11 mouse cellular contexts compared by ENCODE assay signal in genomic region chr5:123694468-123694867, GRCm38 (mm10). TPM values are rescaled to one million over a fixed set of nuclear protein-coding genes. Genes with fewer than 3 reads are reported as not detected.
DNase-seq lines count a peak whose midpoint lies in the region; ATAC-seq lines count a peak whose summit lies in the region.
"Had no signal": no experiment of that assay in that cellular context is flagged by ENCODE, and none has a peak within 500 bp of the region (broad histone marks: within the 10 kb centered on the region; RNA-seq: fewer than 3 reads in every experiment).

No protein-coding gene starts in this region.

- H3K27me3 ChIP-seq in heart, embryonic 11.5 days (ENCODE audit: control insufficient read depth, insufficient read depth, low read length), result no peaks in the 10 kb centered on the region
- H3K27me3 ChIP-seq in forebrain, embryonic 16.5 days (replicated peaks; ENCODE audit: control insufficient read depth, insufficient read depth, low read length), result no peaks in the 10 kb centered on the region

- ATAC-seq in heart, embryonic 11.5 days (replicated peaks; ENCODE audit: insufficient number of reproducible peaks, low FRiP score, low TSS enrichment), result no peak
- no peak for ATAC-seq in inflammation-experienced regulatory T-cells, adult 6 months
- ATAC-seq in forebrain, embryonic 16.5 days, result no peak

- WGBS in heart, embryonic 11.5 days (ENCODE audit: insufficient replicate concordance), result 59% methylated on average over 6 of the region's 6 CpGs
- WGBS in forebrain, embryonic 16.5 days, result 53% methylated on average over 6 of the region's 6 CpGs

- no peak overlapping the region for H3K4me2 ChIP-seq in heart, embryonic 11.5 days
- no peak overlapping the region for H3K4me2 ChIP-seq in forebrain, embryonic 16.5 days (ENCODE audit: low read length)
- H3K4me2 ChIP-seq: midbrain, embryonic 11.5 days had no signal

- H3K9me3 ChIP-seq in heart, embryonic 11.5 days (replicated peaks; ENCODE audit: control insufficient read depth, low read length), result no peaks in the 10 kb centered on the region
- no peaks in the 10 kb centered on the region for H3K9me3 ChIP-seq in forebrain, embryonic 16.5 days (ENCODE audit: control insufficient read depth, low read length)

- peak; percentile 47 to 78 for DNase-seq in adrenal gland, adult (ENCODE audit: inconsistent age in 2 of 2, low spot score in 1 of 2)
- DNase-seq in adrenal gland, adult 18-20 months (ENCODE audit: low spot score in 2 of 2), result no peak
- DNase-seq in adipocyte (ENCODE audit: low spot score), result peak; percentile 96
- DNase-seq in lung, postnatal 14 days, result peak; percentile 65
- DNase-seq in embryo, embryonic 10.5 days (ENCODE audit: low spot score), result no peak
- DNase-seq: right cerebral cortex, postnatal 14 days had no signal

- H3K4me3 ChIP-seq in heart, embryonic 11.5 days (ENCODE audit: low read depth, low read length), result no peak overlapping the region
- H3K4me3 ChIP-seq in forebrain, embryonic 16.5 days (replicated peaks; ENCODE audit: low read length), result no peak overlapping the region
- H3K4me3 ChIP-seq: erythroblast, embryonic 14.5 days had no signal

- 0 out of 2 replicates have a peak, but pooled peaks cover 2% of the 10 kb centered on the region for H3K4me1 ChIP-seq in heart, embryonic 11.5 days (ENCODE audit: control insufficient read depth, insufficient read depth, low read length)
- no peaks in the 10 kb centered on the region for H3K4me1 ChIP-seq in forebrain, embryonic 16.5 days (replicated peaks; ENCODE audit: control insufficient read depth, insufficient read depth, low read length)

- H3K9ac ChIP-seq in heart, embryonic 11.5 days (ENCODE audit: low read depth, low read length), result no peak overlapping the region
- H3K9ac ChIP-seq in forebrain, embryonic 16.5 days (replicated peaks; ENCODE audit: low read depth, low read length), result no peak overlapping the region

- H3K27ac ChIP-seq in heart, embryonic 11.5 days (ENCODE audit: low read depth, low read length), result peak overlapping the region; percentile 73
- H3K27ac ChIP-seq in forebrain, embryonic 16.5 days (ENCODE audit: low read length), result no peak overlapping the region

- peaks cover 2% of the 10 kb centered on the region; the same call in 1 of the 2 replicates for H3K36me3 ChIP-seq in heart, embryonic 11.5 days (ENCODE audit: control insufficient read depth, insufficient read depth, low read length)
- H3K36me3 ChIP-seq in forebrain, embryonic 16.5 days (ENCODE audit: control insufficient read depth, insufficient read depth), result peaks cover 12% of the 10 kb centered on the region

RNA-seq across cellular contexts. Expression of gene Clip1, which starts 10.1 kb away (rescaled TPM):
- total RNA-seq in adrenal gland, adult 18-20 months (2021), result 10 to 100 TPM; 66.0 to 74.2 TPM
- polyA plus RNA-seq in heart, embryonic 11.5 days (2014; fragmentation: Nextera tagmentation; extraction: Ambion mirVana), result 45.2 TPM in 2 replicates
- polyA plus RNA-seq in inflammation-experienced regulatory T-cells, adult 6 months (2017; shearing (Covaris generic)), result 10 to 100 TPM; 41.5 to 56.4 (median 51.1) TPM
- 83.1 and 93.0 TPM in 2 replicates for polyA plus RNA-seq in forebrain, embryonic 16.5 days (2015; fragmentation: Nextera tagmentation; extraction: Ambion mirVana)

RNA-seq across cellular contexts. Expression of gene Zcchc8, which starts 26.4 kb away (rescaled TPM):
- 10 to 100 TPM; 33.1 to 45.2 TPM for total RNA-seq in adrenal gland, adult 18-20 months (2021)
- polyA plus RNA-seq in heart, embryonic 11.5 days (2014; fragmentation: Nextera tagmentation; extraction: Ambion mirVana), result 64.6 and 65.7 TPM in 2 replicates
- polyA plus RNA-seq in inflammation-experienced regulatory T-cells, adult 6 months (2017; shearing (Covaris generic)), result 10 to 100 TPM; 60.2 to 83.6 (median 75.5) TPM
- 92.7 and 96.1 TPM in 2 replicates for polyA plus RNA-seq in forebrain, embryonic 16.5 days (2015; fragmentation: Nextera tagmentation; extraction: Ambion mirVana)

RNA-seq across cellular contexts. Expression of gene Rsrc2, which starts 54.7 kb away (rescaled TPM):
- 10 to 100 TPM; 65.4 to 76.6 TPM for total RNA-seq in adrenal gland, adult 18-20 months (2021)
- polyA plus RNA-seq in heart, embryonic 11.5 days (2014; fragmentation: Nextera tagmentation; extraction: Ambion mirVana), result 104 and 109 TPM in 2 replicates
- 100 to 1,000 TPM; 155 to 186 (median 165) TPM for polyA plus RNA-seq in inflammation-experienced regulatory T-cells, adult 6 months (2017; shearing (Covaris generic))
- 145 and 163 TPM in 2 replicates for polyA plus RNA-seq in forebrain, embryonic 16.5 days (2015; fragmentation: Nextera tagmentation; extraction: Ambion mirVana)

RNA-seq across cellular contexts. Expression of gene Kntc1, which starts 55.0 kb away (rescaled TPM):
- total RNA-seq in adrenal gland, adult 18-20 months (2021), result under 1 TPM; 0.53 to 0.90 TPM
- polyA plus RNA-seq in heart, embryonic 11.5 days (2014; fragmentation: Nextera tagmentation; extraction: Ambion mirVana), result 24.6 and 27.3 TPM in 2 replicates
- polyA plus RNA-seq in inflammation-experienced regulatory T-cells, adult 6 months (2017; shearing (Covaris generic)), result 10 to 100 TPM in 1 of 3 experiments, 1 to 10 TPM in 2; 2.0 to 17.5 (median 2.0) TPM
- 12.6 and 12.8 TPM in 2 replicates for polyA plus RNA-seq in forebrain, embryonic 16.5 days (2015; fragmentation: Nextera tagmentation; extraction: Ambion mirVana)

Comparison
In these comparisons a context has a peak if more than half of its experiments do, and no peak if none do; other contexts are left out.
1. DNase-seq: peak in adrenal gland, adult (2 of 2), adipocyte (single experiment) and lung, postnatal 14 days (single experiment); none in adrenal gland, adult 18-20 months (0 of 2) and embryo, embryonic 10.5 days (single experiment).